Mouse (Mus musculus) kidney, embryonic 14.5 days (tissue): ENCODE data around the gene Igll1. TPM values are rescaled to one million over a fixed set of nuclear protein-coding genes. Genes with fewer than 3 reads are reported as not detected.

Experiments
- ATAC-seq: fragments of 200-750 bp; cut with Nextera tagmentation; 2 replicates; pipeline ENCODE4 v1.8.0; 2017; ENCODE audit warnings: moderate number of reproducible peaks, mild to moderate bottlenecking, moderate TSS enrichment, moderate library complexity; ENCODE audit not compliant: low FRiP score, low TSS enrichment
- H3K27ac ChIP-seq: fragments of 300-500 bp; sonication (generic); 2 replicates; pipeline ENCODE4 v1.5.1; 2014; ENCODE audit warnings: low read depth, mild to moderate bottlenecking, low read length, moderate library complexity, mixed read lengths
- H3K27me3 ChIP-seq: fragments of 300-500 bp; sonication (generic); 2 replicates; pipeline ENCODE4 v1.6.1; 2014; ENCODE audit warnings: mild to moderate bottlenecking, low read length; ENCODE audit not compliant: control insufficient read depth, insufficient read depth
- H3K36me3 ChIP-seq: fragments of 300-500 bp; sonication (generic); 2 replicates; pipeline ENCODE4 v1.6.1; 2014; ENCODE audit warnings: low read length, mixed read lengths; ENCODE audit not compliant: control insufficient read depth, insufficient read depth
- H3K4me1 ChIP-seq: fragments of 300-500 bp; sonication (generic); 2 replicates; pipeline ENCODE4 v1.6.1; 2014; ENCODE audit warnings: low read length, mixed read lengths; ENCODE audit not compliant: control insufficient read depth, insufficient read depth
- H3K4me2 ChIP-seq: fragments of 300-500 bp; sonication (generic); replicated peaks from 2 replicates; pipeline ENCODE4 v1.6.1; 2014; ENCODE audit warnings: low read depth, mild to moderate bottlenecking, low read length
- H3K4me3 ChIP-seq: fragments of 300-500 bp; sonication (generic); 2 replicates; pipeline ENCODE4 v1.5.1; 2014; ENCODE audit warnings: mild to moderate bottlenecking, low read length
- H3K9ac ChIP-seq: fragments of 300-500 bp; sonication (generic); 2 replicates; pipeline ENCODE4 v1.6.1; 2014; ENCODE audit warnings: low read depth, mild to moderate bottlenecking, low read length, moderate library complexity
- H3K9me3 ChIP-seq: fragments of 300-500 bp; sonication (generic); 2 replicates; pipeline ENCODE4 v1.6.1; 2016; ENCODE audit warnings: low read length; ENCODE audit not compliant: control insufficient read depth
- WGBS: fragments of 180-500 bp; shearing (Covaris S2); extraction: QIAGEN DNeasy Blood & Tissue Kit; methylation state at CpG from one replicate; pipeline ENCODE4 v1.1.7; 2014; 5-methylcytosine and 5-hydroxymethylcytosine counted together
- polyA plus RNA-seq: library from polyadenylated mRNA; unstranded; fragments of >200 nt; fragmentation: Nextera tagmentation; extraction: Ambion mirVana; gene quantifications from 2 replicates; pipeline ENCODE4 v1.2.1, GENCODE M21; 2014

Igll1 gene
- polyA plus RNA-seq: not detected in 2 replicates

GRCm38 (mm10) chr16:16863978-16864377 lies at the start of gene Igll1:
Gene Igll1 (minus strand): TSS chr16:16863985.
- ATAC-seq: no peak
- Histone ChIP-seq H3K4me2 (no peak within 1 kb of the TSS), H3K27me3 (no peaks in the 10 kb centered on the region), H3K27ac (no peak within 1 kb of the TSS), H3K36me3 (no peaks in the 10 kb centered on the region), H3K9ac (no peak within 1 kb of the TSS), H3K4me3 (no peak within 1 kb of the TSS), H3K4me1 (no peaks in the 10 kb centered on the region), H3K9me3 (no peaks in the 10 kb centered on the region)
- 67% methylated on average over 2 of the region's 2 CpGs for WGBS

- Histone ChIP-seq H3K4me3 (no peak overlapping the region), H3K27me3 (no peaks in the 10 kb centered on the region), H3K27ac (no peak overlapping the region), H3K9ac (no peak overlapping the region), H3K9me3 (no peaks in the 10 kb centered on the region), H3K4me1 (no peaks in the 10 kb centered on the region), H3K4me2 (no peak overlapping the region), H3K36me3 (peaks cover 75% of the 10 kb centered on the region)
- no peak for ATAC-seq
- 71% methylated on average over 1 of the region's 1 CpGs for WGBS
Measured at GRCm38 (mm10) chr16:16913440-16913839, 49.7 kb upstream of the Igll1 start.

GRCm38 (mm10) chr16:16911641-16912597 lies 48.1 kb upstream of the Igll1 start:
- peaks cover 64% of the 10 kb centered on the region for H3K36me3 ChIP-seq
- H3K4me1 ChIP-seq: no peaks in the 10 kb centered on the region
- no peak overlapping the region for H3K27ac ChIP-seq
- peak; percentile 87 for ATAC-seq
- no peak overlapping the region for H3K4me2 ChIP-seq
- no peaks in the 10 kb centered on the region for H3K27me3 ChIP-seq
- H3K4me3 ChIP-seq: no peak overlapping the region
- 51% methylated on average over 13 of the region's 13 CpGs for whole genome bisulfite sequencing
- H3K9me3 ChIP-seq: no peaks in the 10 kb centered on the region
- no peak overlapping the region for H3K9ac ChIP-seq

- Histone ChIP-seq H3K9ac (no peak overlapping the region), H3K4me1 (no peaks in the 10 kb centered on the region), H3K36me3 (peaks cover 54% of the 10 kb centered on the region), H3K27me3 (no peaks in the 10 kb centered on the region), H3K9me3 (no peaks in the 10 kb centered on the region), H3K4me3 (no peak overlapping the region), H3K4me2 (no peak overlapping the region), H3K27ac (peak overlapping the region; percentile 62; the same call in 1 of the 2 replicates)
- 72% methylated on average over 6 of the region's 6 CpGs for WGBS
- no peak for ATAC-seq
Measured at GRCm38 (mm10) chr16:16907799-16908198, 44.0 kb upstream of the Igll1 start.

GRCm38 (mm10) chr16:16903188-16903587 lies 39.4 kb upstream of the Igll1 start:
- Histone ChIP-seq H3K27ac (no peak overlapping the region), H3K36me3 (peaks cover 20% of the 10 kb centered on the region), H3K27me3 (no peaks in the 10 kb centered on the region), H3K4me3 (no peak overlapping the region), H3K9ac (no peak overlapping the region; the same call in 1 of the 2 replicates), H3K4me2 (no peak overlapping the region), H3K9me3 (no peaks in the 10 kb centered on the region), H3K4me1 (no peaks in the 10 kb centered on the region)
- 87% methylated on average over 5 of the region's 5 CpGs for WGBS
- ATAC-seq: no peak; the same call in 1 of the 2 replicates

GRCm38 (mm10) chr16:16902329-16902728 lies 38.5 kb upstream of the Igll1 start:
- H3K9ac ChIP-seq: no peak overlapping the region
- no peaks in the 10 kb centered on the region for H3K27me3 ChIP-seq
- peaks cover 17% of the 10 kb centered on the region for H3K36me3 ChIP-seq
- no peaks in the 10 kb centered on the region for H3K4me1 ChIP-seq
- no peak overlapping the region for H3K27ac ChIP-seq
- H3K9me3 ChIP-seq: no peaks in the 10 kb centered on the region
- no peak overlapping the region for H3K4me3 ChIP-seq
- H3K4me2 ChIP-seq: no peak overlapping the region
- WGBS: 67% methylated on average over 4 of the region's 4 CpGs
- ATAC-seq: no peak

- Histone ChIP-seq H3K9ac (peak overlapping the region; percentile 71), H3K36me3 (peaks cover 18% of the 10 kb centered on the region), H3K27me3 (no peaks in the 10 kb centered on the region), H3K4me1 (no peaks in the 10 kb centered on the region), H3K9me3 (no peaks in the 10 kb centered on the region), H3K4me2 (peak overlapping the region; percentile 77), H3K27ac (no peak overlapping the region; the same call in 1 of the 2 replicates), H3K4me3 (peak overlapping the region; percentile 63)
- no peak for ATAC-seq
- WGBS: 21% methylated on average over 10 of the region's 10 CpGs
Measured at GRCm38 (mm10) chr16:16897056-16897584, 33.3 kb upstream of the Igll1 start.

- H3K27me3 ChIP-seq: no peaks in the 10 kb centered on the region
- peak within 1 kb of the TSS; percentile 63 for H3K4me3 ChIP-seq
- ATAC-seq: peak; percentile 94
- no peaks in the 10 kb centered on the region for H3K4me1 ChIP-seq
- H3K4me2 ChIP-seq: peak within 1 kb of the TSS; percentile 77
- H3K27ac ChIP-seq: no peak within 1 kb of the TSS; the same call in 1 of the 2 replicates
- WGBS: under 1% methylated on average over 29 of the region's 29 CpGs
- peaks cover 24% of the 10 kb centered on the region for H3K36me3 ChIP-seq
- peak within 1 kb of the TSS; percentile 71 for H3K9ac ChIP-seq
- H3K9me3 ChIP-seq: no peaks in the 10 kb centered on the region
Measured at GRCm38 (mm10) chr16:16896382-16897055, 32.7 kb upstream of the Igll1 start, which contains the start of gene Ppm1f. Gene Ppm1f (plus strand): TSS chr16:16896469.
